ENCODE assay signal across 14 mouse cellular contexts in the genomic region with DNA sequence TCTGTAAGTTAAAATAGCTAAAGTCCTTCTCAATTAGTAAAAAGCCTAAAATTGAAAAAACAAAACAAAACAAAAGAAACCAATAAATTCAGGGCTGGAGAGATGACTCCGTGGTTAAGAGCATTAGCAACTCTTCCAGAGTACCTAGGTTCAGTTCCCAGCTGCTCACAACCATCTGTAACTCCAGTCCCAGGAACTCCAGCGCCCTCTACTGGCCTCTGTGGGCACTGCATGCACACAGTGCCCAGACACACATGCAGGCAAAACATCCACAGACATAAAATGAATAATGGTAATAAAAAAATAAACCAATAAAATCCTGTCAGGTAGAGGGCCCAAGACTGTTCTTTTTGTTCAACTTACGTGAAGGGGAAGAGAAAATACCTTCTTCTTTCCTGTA. TPM values are rescaled to one million over a fixed set of nuclear protein-coding genes. Genes with fewer than 3 reads are reported as not detected.
DNase-seq lines count a peak whose midpoint lies in the region; ATAC-seq and TF ChIP-seq lines count a peak whose summit lies in the region.
"Had no signal": no experiment of that assay in that cellular context is flagged by ENCODE, and none has a peak within 500 bp of the region (broad histone marks: within the 10 kb centered on the region; RNA-seq: fewer than 3 reads in every experiment).

No protein-coding gene starts in this region.

- no peak for ATAC-seq in CD4-positive, CD25-positive, alpha-beta regulatory T cell, adult 4 months
- ATAC-seq in limb, embryonic 11.5 days (ENCODE audit: insufficient number of reproducible peaks, low FRiP score, low TSS enrichment, low read depth), result no peak
- no peak for ATAC-seq in forebrain, embryonic 16.5 days
- ATAC-seq: forebrain, embryonic 15.5 days had no signal

- no peak overlapping the region for H3K27ac ChIP-seq in limb, embryonic 11.5 days (replicated peaks; ENCODE audit: low read depth, low read length)
- no peak overlapping the region for H3K27ac ChIP-seq in limb, embryonic 10.5 days
- no peak overlapping the region for H3K27ac ChIP-seq in forebrain, embryonic 16.5 days (ENCODE audit: low read length)
- H3K27ac ChIP-seq: forebrain, embryonic 15.5 days; hindbrain, embryonic 14.5 days; liver, embryonic 13.5 days had no signal

- H3K36me3 ChIP-seq in limb, embryonic 11.5 days (ENCODE audit: control insufficient read depth, insufficient read depth, low read length), result no peaks in the 10 kb centered on the region
- no peaks in the 10 kb centered on the region for H3K36me3 ChIP-seq in limb, embryonic 10.5 days
- no peaks in the 10 kb centered on the region for H3K36me3 ChIP-seq in forebrain, embryonic 16.5 days (ENCODE audit: control insufficient read depth, insufficient read depth)
- H3K36me3 ChIP-seq: forebrain, embryonic 15.5 days; liver, embryonic 13.5 days had no signal

- peak; percentile 29; the same call in 1 of the 2 replicates for TF ChIP-seq CTCF in brain, embryonic 14.5 days (IDR thresholded peaks at IDR 0.05; ENCODE audit: borderline replicate concordance, extremely low read depth, insufficient read depth, insufficient read length)

- no peak overlapping the region for H3K9ac ChIP-seq in limb, embryonic 11.5 days (ENCODE audit: low read length)
- H3K9ac ChIP-seq in forebrain, embryonic 16.5 days (replicated peaks; ENCODE audit: low read depth, low read length), result no peak overlapping the region
- H3K9ac ChIP-seq: forebrain, embryonic 15.5 days; hindbrain, embryonic 14.5 days; liver, embryonic 13.5 days had no signal

- TF ChIP-seq POLR2A in brain, embryonic 14.5 days (IDR thresholded peaks at IDR 0.05; ENCODE audit: borderline replicate concordance, extremely low read depth, insufficient read depth, insufficient read length, poor library complexity, severe bottlenecking), result no peak

- no peaks in the 10 kb centered on the region for H3K27me3 ChIP-seq in limb, embryonic 11.5 days (ENCODE audit: control insufficient read depth, insufficient read depth, low read length)
- H3K27me3 ChIP-seq in limb, embryonic 10.5 days (ENCODE audit: low read depth, poor library complexity, severe bottlenecking), result no peaks in the 10 kb centered on the region
- 0 out of 2 replicates have a peak, but pooled peaks cover 1% of the 10 kb centered on the region for H3K27me3 ChIP-seq in forebrain, embryonic 16.5 days (replicated peaks; ENCODE audit: control insufficient read depth, insufficient read depth, low read length)
- H3K27me3 ChIP-seq: forebrain, embryonic 15.5 days; liver, embryonic 13.5 days had no signal

- no peaks in the 10 kb centered on the region for H3K9me3 ChIP-seq in limb, embryonic 11.5 days (ENCODE audit: control insufficient read depth, low read length)
- H3K9me3 ChIP-seq in limb, embryonic 10.5 days (replicated peaks), result no peaks in the 10 kb centered on the region
- no peaks in the 10 kb centered on the region for H3K9me3 ChIP-seq in forebrain, embryonic 16.5 days (ENCODE audit: control insufficient read depth, low read length)
- H3K9me3 ChIP-seq: forebrain, embryonic 15.5 days; liver, embryonic 13.5 days had no signal

- no peaks in the 10 kb centered on the region for H3K4me1 ChIP-seq in limb, embryonic 11.5 days (ENCODE audit: control insufficient read depth, insufficient read depth, low read length)
- H3K4me1 ChIP-seq in limb, embryonic 10.5 days, result no peaks in the 10 kb centered on the region
- no peaks in the 10 kb centered on the region for H3K4me1 ChIP-seq in forebrain, embryonic 16.5 days (replicated peaks; ENCODE audit: control insufficient read depth, insufficient read depth, low read length)
- H3K4me1 ChIP-seq: forebrain, embryonic 15.5 days; liver, embryonic 13.5 days had no signal

- 55% methylated on average over 3 of the region's 3 CpGs for WGBS in limb, embryonic 11.5 days
- WGBS in limb, embryonic 10.5 days, result 60% methylated on average over 3 of the region's 3 CpGs
- 66% methylated on average over 3 of the region's 3 CpGs for WGBS in forebrain, embryonic 16.5 days

- H3K4me2 ChIP-seq in limb, embryonic 11.5 days (ENCODE audit: low read depth, severe bottlenecking), result no peak overlapping the region
- no peak overlapping the region for H3K4me2 ChIP-seq in forebrain, embryonic 16.5 days (ENCODE audit: low read length)
- H3K4me2 ChIP-seq: forebrain, embryonic 15.5 days; hindbrain, embryonic 14.5 days; liver, embryonic 13.5 days had no signal

- H3K4me3 ChIP-seq in limb, embryonic 11.5 days (ENCODE audit: low read depth, low read length), result no peak overlapping the region
- H3K4me3 ChIP-seq in limb, embryonic 10.5 days, result no peak overlapping the region
- no peak overlapping the region for H3K4me3 ChIP-seq in forebrain, embryonic 16.5 days (replicated peaks; ENCODE audit: low read length)
- H3K4me3 ChIP-seq: forebrain, embryonic 15.5 days; liver, embryonic 13.5 days had no signal

- peak; percentile 21 for DNase-seq in CD4-positive, CD25-positive, alpha-beta regulatory T cell, adult 2 months (ENCODE audit: low read depth, low spot score)
- DNase-seq in limb, embryonic 11.5 days (ENCODE audit: low spot score), result peak; percentile 32
- DNase-seq in limb, embryonic 10.5 days (ENCODE audit: low spot score), result no peak
- peak; percentile 11 for DNase-seq in A20 (ENCODE audit: low read depth, low spot score)
- DNase-seq in brain, embryonic 14.5 days (ENCODE audit: low read depth), result no peak
- no peak for DNase-seq in frontal cortex, postnatal 14 days (ENCODE audit: low spot score in 2 of 2)
- DNase-seq: adrenal gland, adult 2 months; cerebellum, adult 11 months; liver, embryonic 13.5 days; right cerebral cortex, postnatal 25 days had no signal

RNA-seq across cellular contexts. Expression of gene Sgms2, which starts 10.6 kb away (rescaled TPM):
- polyA plus RNA-seq in CD4-positive, CD25-positive, alpha-beta regulatory T cell, adult 4 months (2017; shearing (Covaris generic)), result not detected
- 1.5 and 3.0 TPM in 2 replicates for polyA plus RNA-seq in limb, embryonic 11.5 days (2014; fragmentation: Nextera tagmentation; extraction: Ambion mirVana)
- polyA plus RNA-seq in limb, embryonic 10.5 days (2016; fragmentation: Nextera tagmentation; extraction: Ambion mirVana), result 1.2 and 1.3 TPM in 2 replicates
- polyA plus RNA-seq in brain, embryonic 14.5 days (2012; rRNA removed), result 0.48 and 3.3 TPM in 2 replicates
- polyA plus RNA-seq in forebrain, embryonic 16.5 days (2015; fragmentation: Nextera tagmentation; extraction: Ambion mirVana), result 1.0 and 1.3 TPM in 2 replicates

Comparison
In these comparisons a context has a peak if more than half of its experiments do, and no peak if none do; other contexts are left out.
1. DNase-seq: peak in CD4-positive, CD25-positive, alpha-beta regulatory T cell, adult 2 months (single experiment), limb, embryonic 11.5 days (single experiment) and A20 (single experiment); none in limb, embryonic 10.5 days (single experiment), brain, embryonic 14.5 days (single experiment) and frontal cortex, postnatal 14 days (0 of 2).